Mouse (Mus musculus) stomach, postnatal 0 days (tissue): Measurements from ENCODE around the gene Cyp27b1. TPM values are rescaled to one million over a fixed set of nuclear protein-coding genes. Genes with fewer than 3 reads are reported as not detected.

ENCODE experiments used
- ATAC-seq: fragments of 200-750 bp; cut with Nextera tagmentation; 2 replicates; pipeline ENCODE4 v1.8.0; 2017; ENCODE audit not compliant: low FRiP score, low TSS enrichment
- DNase-seq: peaks from one replicate; pipeline ENCODE4 v3.0.0-alpha.2; 2016; ENCODE audit warnings: low spot score
- H3K27ac ChIP-seq: fragments of 300-500 bp; sonication (generic); replicated peaks from 2 replicates; pipeline ENCODE4 v1.5.1; 2014; ENCODE audit warnings: mild to moderate bottlenecking, control low read depth
- H3K27me3 ChIP-seq: fragments of 300-500 bp; sonication (generic); 2 replicates; pipeline ENCODE4 v1.6.1; 2014; ENCODE audit warnings: low read length; ENCODE audit not compliant: control insufficient read depth, insufficient read depth
- H3K36me3 ChIP-seq: fragments of 300-500 bp; sonication (generic); 2 replicates; pipeline ENCODE4 v1.6.1; 2014; ENCODE audit warnings: low read length, mixed read lengths; ENCODE audit not compliant: control insufficient read depth, insufficient read depth
- H3K4me1 ChIP-seq: fragments of 300-500 bp; sonication (generic); replicated peaks from 2 replicates; pipeline ENCODE4 v1.6.1; 2014; ENCODE audit warnings: antibody characterized with exemption; ENCODE audit not compliant: control insufficient read depth, insufficient read depth
- H3K4me2 ChIP-seq: fragments of 300-500 bp; sonication (generic); replicated peaks from 2 replicates; pipeline ENCODE4 v1.6.1; 2014; ENCODE audit warnings: low read depth, mild to moderate bottlenecking, control low read depth, moderate library complexity
- H3K4me3 ChIP-seq: fragments of 300-500 bp; sonication (generic); 2 replicates; pipeline ENCODE4 v1.5.1; 2014; ENCODE audit warnings: low read depth, low read length, control low read depth
- H3K9ac ChIP-seq: fragments of 300-500 bp; sonication (generic); 2 replicates; pipeline ENCODE4 v1.6.1; 2014; ENCODE audit warnings: mild to moderate bottlenecking, low read length, control low read depth, mixed read lengths
- H3K9me3 ChIP-seq: fragments of 300-500 bp; sonication (generic); 2 replicates; pipeline ENCODE4 v1.6.1; 2016; ENCODE audit warnings: low read length; ENCODE audit not compliant: control insufficient read depth
- CTCF ChIP-seq: IDR thresholded peaks from 2 replicates; pipeline ENCODE4 v1.5.1; 2016; ENCODE audit warnings: antibody characterized with exemption, low read depth, mild to moderate bottlenecking, moderate library complexity
- EP300 ChIP-seq: optimal IDR thresholded peaks from 2 replicates; pipeline ENCODE3; 2016; ENCODE audit warnings: antibody characterized with exemption
- WGBS: fragments of 180-500 bp; shearing (Covaris S2); extraction: QIAGEN DNeasy Blood & Tissue Kit; methylation state at CpG from one replicate; pipeline ENCODE4 v1.1.7; 2014; 5-methylcytosine and 5-hydroxymethylcytosine counted together
- polyA plus RNA-seq: library from polyadenylated mRNA; unstranded; fragments of >200 nt; fragmentation: Nextera tagmentation; extraction: Ambion mirVana; gene quantifications from 2 replicates; pipeline ENCODE4 v1.2.1, GENCODE M21; 2015

Cyp27b1 gene
- polyA plus RNA-seq, 1 experiment from 2014 or later: 0.13 TPM

- no peaks in the 10 kb centered on the region for H3K36me3 ChIP-seq
- ATAC-seq (no peak), DNase-seq (no peak)
- H3K27ac ChIP-seq: no peak overlapping the region
- TF ChIP-seq EP300: no peak
- no peak for TF ChIP-seq CTCF
- 0 out of 2 replicates have a peak, but pooled peaks cover 2% of the 10 kb centered on the region for H3K4me1 ChIP-seq
- no peaks in the 10 kb centered on the region for H3K9me3 ChIP-seq
- H3K27me3 ChIP-seq: no peaks in the 10 kb centered on the region; the same call in 1 of the 2 replicates
- no peak overlapping the region for H3K9ac ChIP-seq
- H3K4me3 ChIP-seq: no peak overlapping the region
- WGBS: 94% methylated on average over 1 of the region's 1 CpGs
- no peak overlapping the region for H3K4me2 ChIP-seq
These were observed 25.9 kb downstream of the Cyp27b1 start for GRCm38 (mm10) chr10:127073981-127074380.

- 59% methylated on average over 9 of the region's 9 CpGs for WGBS
- no peaks in the 10 kb centered on the region; the same call in 1 of the 2 replicates for H3K4me1 ChIP-seq
These were observed 27.0 kb downstream of the Cyp27b1 start, which contains the start of gene Agap2 for GRCm38 (mm10) chr10:127075080-127075479. Gene Agap2 (plus strand): TSS chr10:127075284.

DNA sequence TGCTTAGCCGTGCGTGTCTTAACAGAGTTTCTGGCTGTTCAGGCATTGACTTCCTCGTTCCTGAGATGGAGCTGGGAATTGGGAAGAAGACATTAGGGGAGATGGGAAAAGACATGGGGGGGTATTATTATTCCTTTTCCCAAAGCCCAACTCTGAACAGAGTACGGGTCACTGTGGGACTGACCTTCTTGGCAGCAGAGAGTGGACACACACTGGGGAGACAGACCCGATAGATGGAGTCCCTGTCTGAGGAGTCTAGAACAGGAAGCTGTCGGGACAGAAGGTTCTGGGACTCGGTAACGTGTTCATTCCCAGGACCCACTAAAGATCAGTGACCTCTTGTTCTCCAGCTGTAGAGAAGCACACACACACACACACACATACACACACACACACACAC is 27.6 kb downstream of the Cyp27b1 start:
- DNase-seq (no peak), ATAC-seq (no peak)
- Histone ChIP-seq H3K36me3 (no peaks in the 10 kb centered on the region), H3K27ac (no peak overlapping the region), H3K4me1 (no peaks in the 10 kb centered on the region; the same call in 1 of the 2 replicates), H3K9me3 (no peaks in the 10 kb centered on the region), H3K4me2 (no peak overlapping the region), H3K4me3 (no peak overlapping the region), H3K9ac (no peak overlapping the region), H3K27me3 (no peaks in the 10 kb centered on the region; the same call in 1 of the 2 replicates)
- WGBS: 63% methylated on average over 8 of the region's 8 CpGs
- TF ChIP-seq CTCF (no peak), EP300 (no peak)

More at GRCm38 (mm10) chr10:127075080-127075479, 27.0 kb downstream of the Cyp27b1 start, which contains the start of gene Agap2:
- Histone ChIP-seq H3K9me3 (no peaks in the 10 kb centered on the region), H3K4me3 (no peak within 1 kb of the TSS), H3K36me3 (no peaks in the 10 kb centered on the region), H3K27me3 (no peaks in the 10 kb centered on the region; the same call in 1 of the 2 replicates), H3K4me2 (no peak within 1 kb of the TSS), H3K9ac (no peak within 1 kb of the TSS), H3K27ac (no peak within 1 kb of the TSS)
- no peak for ATAC-seq
- no peak for DNase-seq
- TF ChIP-seq CTCF (peak; percentile 34; the same call in 1 of the 2 replicates), EP300 (no peak)

- H3K36me3 ChIP-seq: no peaks in the 10 kb centered on the region
- no peak overlapping the region for H3K4me2 ChIP-seq
- ATAC-seq (no peak), DNase-seq (no peak)
- H3K9ac ChIP-seq: no peak overlapping the region
- H3K27me3 ChIP-seq: peaks cover 4% of the 10 kb centered on the region
- no peak overlapping the region for H3K4me3 ChIP-seq
- H3K9me3 ChIP-seq: no peaks in the 10 kb centered on the region
- WGBS: 31% methylated on average over 4 of the region's 4 CpGs
- TF ChIP-seq EP300: no peak
- TF ChIP-seq CTCF: no peak
- H3K27ac ChIP-seq: no peak overlapping the region
- no peaks in the 10 kb centered on the region; the same call in 1 of the 2 replicates for H3K4me1 ChIP-seq
These were observed 28.0 kb downstream of the Cyp27b1 start for GRCm38 (mm10) chr10:127076082-127076481.

GRCm38 (mm10) chr10:127077515-127077914 is 29.5 kb downstream of the Cyp27b1 start:
- ATAC-seq (no peak), DNase-seq (no peak)
- H3K27me3 ChIP-seq: peaks cover 5% of the 10 kb centered on the region
- 19% methylated on average over 10 of the region's 10 CpGs for WGBS
- H3K36me3 ChIP-seq: no peaks in the 10 kb centered on the region
- H3K4me2 ChIP-seq: no peak overlapping the region
- TF ChIP-seq EP300 (no peak), CTCF (no peak)
- H3K27ac ChIP-seq: no peak overlapping the region
- no peaks in the 10 kb centered on the region; the same call in 1 of the 2 replicates for H3K4me1 ChIP-seq
- no peaks in the 10 kb centered on the region for H3K9me3 ChIP-seq
- H3K9ac ChIP-seq: no peak overlapping the region
- no peak overlapping the region for H3K4me3 ChIP-seq

DNA sequence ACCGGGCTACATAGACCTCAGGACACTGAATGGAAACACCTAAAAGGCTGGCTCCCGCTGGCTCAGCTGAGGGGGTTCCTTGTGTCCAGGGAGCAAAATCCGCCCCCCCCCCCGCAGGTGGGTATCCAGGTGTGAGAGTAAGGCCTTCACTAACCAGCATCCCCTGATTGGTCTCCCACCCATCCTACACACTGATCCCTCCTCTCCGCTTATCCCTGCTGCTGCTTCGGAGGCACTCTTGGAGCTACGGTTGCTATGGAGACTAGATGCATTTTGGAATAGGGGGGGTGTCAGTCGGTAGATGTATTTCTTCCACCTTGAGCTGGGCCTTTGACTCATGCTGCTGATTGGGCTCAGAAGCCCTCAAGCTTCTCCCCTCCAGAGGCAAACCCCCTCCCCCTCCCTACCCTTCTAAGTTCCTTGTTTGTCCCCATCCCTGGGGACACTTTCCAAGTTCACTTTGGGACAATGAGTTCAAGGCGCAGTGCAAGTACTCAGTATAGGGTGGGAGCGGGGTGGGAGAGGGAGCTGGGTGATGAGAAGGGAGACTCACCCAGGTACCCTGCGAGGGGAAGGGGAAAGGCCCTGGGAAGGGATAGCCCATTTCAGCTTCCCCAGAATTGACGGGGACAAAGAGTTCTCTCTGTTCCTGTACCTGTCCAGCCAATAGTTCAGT is 30.1 kb downstream of the Cyp27b1 start:
- ATAC-seq: no peak
- TF ChIP-seq EP300 (no peak), CTCF (no peak)
- peaks cover 5% of the 10 kb centered on the region for H3K27me3 ChIP-seq
- WGBS: 3% methylated on average over 12 of the region's 12 CpGs
- DNase-seq: no peak
- no peaks in the 10 kb centered on the region for H3K9me3 ChIP-seq
- peak overlapping the region; percentile 70 for H3K4me2 ChIP-seq
- H3K4me1 ChIP-seq: no peaks in the 10 kb centered on the region; the same call in 1 of the 2 replicates
- no peak overlapping the region for H3K9ac ChIP-seq
- H3K27ac ChIP-seq: no peak overlapping the region
- H3K36me3 ChIP-seq: no peaks in the 10 kb centered on the region
- H3K4me3 ChIP-seq: no peak overlapping the region; the same call in 1 of the 2 replicates
